ENCODE assay signal across 20 mouse cellular contexts in genomic region chr4:87795261-87795660, GRCm38 (mm10).
"Had no signal": no experiment of that assay in that cellular context is flagged by ENCODE, and none has a peak within 500 bp of the region (broad histone marks: within the 10 kb centered on the region; RNA-seq: fewer than 3 reads in every experiment).

No protein-coding gene starts in this region.

- H3K27me3 ChIP-seq: lung, embryonic 15.5 days; megakaryocyte, embryonic 14.5 days; midbrain, embryonic 13.5 days; midbrain, embryonic 15.5 days; neural tube, embryonic 12.5 days; stomach, embryonic 15.5 days had no signal

- H3K4me2 ChIP-seq: lung, embryonic 15.5 days; midbrain, embryonic 11.5 days; midbrain, embryonic 13.5 days; midbrain, embryonic 15.5 days; neural tube, embryonic 12.5 days; stomach, embryonic 15.5 days had no signal

- H3K4me3 ChIP-seq: lung, embryonic 15.5 days; megakaryocyte, embryonic 14.5 days; midbrain, embryonic 13.5 days; midbrain, embryonic 15.5 days; neural tube, embryonic 12.5 days; stomach, embryonic 15.5 days had no signal

- ATAC-seq: liver, postnatal 0 days; lung, postnatal 0 days; midbrain, embryonic 13.5 days; midbrain, embryonic 15.5 days had no signal

- H3K4me1 ChIP-seq: lung, embryonic 15.5 days; stomach, embryonic 15.5 days had no signal

- H3K9me3 ChIP-seq: lung, embryonic 15.5 days; megakaryocyte, embryonic 14.5 days; midbrain, embryonic 13.5 days; midbrain, embryonic 15.5 days; neural tube, embryonic 12.5 days; stomach, embryonic 15.5 days had no signal

- H3K9ac ChIP-seq: liver, postnatal 0 days; lung, embryonic 15.5 days; midbrain, embryonic 13.5 days; midbrain, embryonic 15.5 days; neural tube, embryonic 12.5 days; stomach, embryonic 15.5 days had no signal

- H3K27ac ChIP-seq: lung, embryonic 15.5 days; macrophage; midbrain, embryonic 13.5 days; midbrain, embryonic 15.5 days; neural tube, embryonic 12.5 days; stomach, embryonic 15.5 days; stomach, postnatal 0 days had no signal

- H3K36me3 ChIP-seq: lung, embryonic 15.5 days had no signal

- DNase-seq: liver, postnatal 0 days; lung, adult 2 months; lung, postnatal 14 days; lung, postnatal 36 days; right cerebral cortex, postnatal 14 days; right cerebral cortex, postnatal 4 days; spleen, adult 18-20 months; thymus, adult 2 months; thymus, postnatal 25 days; thymus, postnatal 4 days had no signal
